Mouse (Mus musculus): ENCODE results near the gene Defb22.
A peak's percentile ranks its signal among the peaks of the same experiment; 100 is the strongest.

Defb22 gene

DNA sequence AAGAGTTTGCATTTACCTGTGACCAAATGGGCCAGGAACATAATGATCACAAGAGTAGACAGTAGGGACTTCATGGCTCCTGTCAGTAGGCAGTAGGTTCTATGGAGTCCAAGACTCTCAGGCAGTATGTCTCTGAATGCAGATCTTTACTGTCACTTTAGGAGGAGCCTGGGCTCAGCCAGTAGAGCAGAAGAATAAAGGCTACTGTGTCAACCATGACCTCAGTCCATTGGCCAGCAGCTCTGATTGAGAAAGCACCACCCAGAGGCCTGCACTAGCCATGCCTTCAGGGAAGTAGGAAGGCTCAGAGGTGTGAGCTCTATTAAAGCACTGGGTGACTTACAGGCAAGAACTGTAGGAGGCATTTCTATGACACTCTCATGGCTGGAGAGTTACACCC lies at the start of gene Defb22:
Gene Defb22 (minus strand): TSS at position 101 of the 400 bp plus-strand sequence.
- peak; percentile 8 for DNase-seq (ENCODE audit: low spot score)

DNA sequence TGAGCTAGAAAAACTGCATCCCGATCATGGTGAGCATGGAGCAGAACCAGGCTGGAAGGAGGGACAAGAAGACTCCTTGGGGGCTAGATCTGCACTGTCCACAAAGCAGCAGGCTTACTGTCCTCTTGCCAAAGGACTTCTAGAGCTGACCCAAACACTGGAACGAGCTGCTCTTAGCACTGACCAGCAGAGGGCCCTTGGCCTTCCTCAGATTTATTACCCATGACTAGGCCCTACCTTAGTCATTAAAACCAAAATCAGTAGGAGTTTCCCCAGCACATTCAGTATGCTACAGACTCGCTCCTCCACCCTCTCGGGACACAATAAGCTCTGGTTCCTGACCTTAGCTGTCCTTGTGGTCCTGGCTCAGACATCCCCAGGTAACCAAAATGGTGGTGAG lies 28.0 kb upstream of the Defb22 start, which contains the start of gene Defb28:
Gene Defb28 (plus strand): TSS at position 275 of the 400 bp plus-strand sequence.
- DNase-seq (ENCODE audit: low spot score) = no peak

DNA sequence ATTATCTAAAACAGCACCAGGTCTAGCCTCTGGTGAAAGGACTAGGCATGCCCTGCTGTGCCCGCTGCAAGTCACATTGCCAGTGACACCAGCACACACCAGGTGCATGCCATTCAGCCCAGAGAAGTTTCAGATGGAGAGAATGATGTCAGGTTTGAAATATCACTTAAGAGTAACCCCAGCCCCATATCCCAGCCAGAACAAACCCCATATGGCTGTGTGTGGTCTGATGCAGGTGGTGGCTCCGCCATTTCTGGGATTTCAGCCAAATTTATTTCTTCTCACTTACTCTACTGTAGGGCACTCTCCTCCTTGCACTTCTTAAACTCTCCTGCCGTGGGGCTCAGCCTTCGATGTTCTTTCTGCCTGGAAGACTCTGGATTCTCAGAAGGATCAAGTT lies 26.1 kb upstream of the Defb22 start:
- no peak for DNase-seq (ENCODE audit: low spot score)

DNA sequence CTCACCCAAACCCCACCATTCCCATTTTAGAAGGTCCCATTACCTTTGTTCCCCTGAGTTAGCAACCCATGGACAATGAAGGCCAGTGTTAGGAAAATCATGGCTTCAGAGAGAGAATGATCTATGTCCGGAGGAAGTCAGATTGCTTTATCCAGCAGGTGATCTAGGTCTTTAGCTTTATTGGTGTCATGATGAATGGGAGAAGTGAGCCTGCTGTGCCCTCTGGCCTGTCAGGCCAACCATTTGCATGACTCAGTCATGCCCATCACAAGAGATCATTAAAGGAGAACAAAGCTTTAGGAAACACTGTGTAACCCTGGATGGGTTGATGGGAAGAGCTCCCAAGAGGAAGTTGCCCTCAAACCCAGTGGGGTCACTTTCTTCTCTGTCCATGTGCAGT lies 21.7 kb upstream of the Defb22 start, which contains the start of gene Defb26:
Gene Defb26 (minus strand): TSS at position 101 of the 400 bp plus-strand sequence.
- no peak for DNase-seq (ENCODE audit: low spot score)

DNA sequence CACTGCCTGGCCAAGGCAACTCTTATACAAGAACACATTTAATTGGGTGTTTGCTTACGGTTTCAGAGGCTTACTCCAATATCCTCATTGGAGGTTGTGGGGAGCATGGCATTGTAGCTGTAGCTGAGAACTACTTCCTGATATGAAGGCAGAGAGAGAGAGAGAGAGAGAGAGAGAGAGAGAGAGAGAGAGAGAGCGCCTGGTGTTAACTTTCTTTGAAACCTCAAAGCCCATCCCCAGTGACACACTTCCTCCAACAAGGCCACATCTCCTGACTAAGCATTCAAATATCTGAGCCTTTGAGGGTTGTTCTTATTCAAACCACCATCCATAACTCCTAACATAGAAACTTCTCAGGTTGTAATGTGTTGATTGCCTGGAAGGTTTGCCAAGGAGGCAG lies 14.0 kb upstream of the Defb22 start:
- no peak for DNase-seq (ENCODE audit: low spot score)

DNA sequence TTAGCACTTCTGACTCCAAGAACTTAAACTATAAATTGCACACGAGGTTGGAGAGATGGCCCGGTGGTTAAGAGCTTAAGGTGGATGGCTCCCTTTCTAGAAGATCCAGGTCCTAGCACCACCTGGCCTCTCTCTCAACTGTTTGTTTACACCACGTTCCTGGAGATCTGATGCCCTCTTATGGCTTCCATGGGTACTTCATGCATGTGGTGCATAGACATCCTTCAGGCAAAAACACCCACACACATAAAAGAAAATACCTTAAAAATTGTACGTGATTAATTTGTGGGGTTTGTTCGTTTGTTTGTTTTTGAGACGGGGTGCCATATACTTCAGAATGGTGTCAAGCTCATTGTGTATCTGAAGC lies 10.9 kb upstream of the Defb22 start:
- DNase-seq (ENCODE audit: low spot score) = no peak

DNA sequence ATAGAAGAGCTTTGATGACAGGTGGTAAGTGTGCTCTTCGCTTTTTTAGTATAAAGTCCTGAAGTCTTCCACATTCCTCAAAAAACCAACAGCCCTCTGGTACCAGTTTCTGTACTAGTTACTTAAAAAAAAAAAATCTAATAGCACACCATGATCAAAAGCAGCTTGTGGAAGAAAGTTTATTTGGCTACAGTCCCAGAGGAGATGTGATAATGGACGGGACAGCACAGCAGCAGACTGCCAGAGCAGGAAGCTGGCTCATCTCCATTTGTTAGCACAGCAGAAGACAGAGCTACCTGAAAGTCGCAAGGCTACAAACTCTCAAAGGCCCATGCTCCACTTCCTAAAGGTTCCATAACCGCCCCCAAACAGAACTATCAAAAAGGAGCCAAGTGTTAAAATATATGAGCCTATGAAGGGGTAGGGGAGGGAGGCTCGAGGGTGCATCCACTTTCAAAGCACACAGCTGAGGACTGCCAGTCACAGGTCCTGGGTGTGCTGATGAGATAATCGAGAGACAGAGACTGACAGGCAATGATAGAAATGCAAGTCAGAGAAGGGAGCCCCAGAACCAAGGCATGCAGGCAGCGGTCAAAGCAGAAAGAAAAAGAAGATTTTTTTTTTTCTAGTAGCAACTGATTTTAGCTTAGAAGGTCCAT lies 10.4 kb upstream of the Defb22 start:
- DNase-seq (ENCODE audit: low spot score) = peak; percentile 9

DNA sequence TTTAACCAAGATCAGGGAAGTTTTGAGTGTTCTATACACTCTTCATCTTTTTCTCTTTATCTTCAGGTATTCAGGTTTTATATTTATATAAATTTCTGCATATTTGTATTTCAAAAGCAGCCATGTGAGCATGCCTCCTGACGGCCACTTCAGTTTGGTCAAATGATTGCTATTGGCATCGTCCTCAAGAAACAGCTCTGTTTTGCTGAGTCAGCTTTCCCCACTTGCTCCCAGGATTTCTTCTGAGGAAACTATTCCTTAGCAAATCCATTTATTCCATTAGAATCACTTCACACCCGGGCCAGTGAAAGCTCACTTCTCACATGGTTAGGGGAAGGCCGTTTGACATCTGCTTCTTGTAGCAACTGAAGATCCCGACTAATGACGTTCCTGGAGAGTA lies 8.1 kb upstream of the Defb22 start:
- DNase-seq (ENCODE audit: low spot score) = no peak

DNA sequence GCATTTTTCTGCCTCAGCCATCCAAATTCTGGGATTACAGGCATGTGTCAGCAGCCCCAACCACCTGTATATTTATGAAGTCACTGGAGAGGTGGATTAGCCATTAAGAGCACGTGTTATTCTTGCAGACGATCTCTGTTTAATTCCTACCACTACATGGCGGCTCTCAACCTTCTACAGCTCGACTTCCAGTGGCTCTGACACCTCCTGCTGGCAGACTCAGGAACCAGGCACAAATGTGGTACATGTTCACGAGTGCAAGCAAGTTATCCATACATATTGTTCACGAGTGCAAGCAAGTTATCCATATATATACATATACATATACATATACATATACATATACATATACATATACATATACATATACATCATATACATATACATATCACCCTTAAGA lies 3.2 kb upstream of the Defb22 start:
- DNase-seq (ENCODE audit: low spot score) = no peak

DNA sequence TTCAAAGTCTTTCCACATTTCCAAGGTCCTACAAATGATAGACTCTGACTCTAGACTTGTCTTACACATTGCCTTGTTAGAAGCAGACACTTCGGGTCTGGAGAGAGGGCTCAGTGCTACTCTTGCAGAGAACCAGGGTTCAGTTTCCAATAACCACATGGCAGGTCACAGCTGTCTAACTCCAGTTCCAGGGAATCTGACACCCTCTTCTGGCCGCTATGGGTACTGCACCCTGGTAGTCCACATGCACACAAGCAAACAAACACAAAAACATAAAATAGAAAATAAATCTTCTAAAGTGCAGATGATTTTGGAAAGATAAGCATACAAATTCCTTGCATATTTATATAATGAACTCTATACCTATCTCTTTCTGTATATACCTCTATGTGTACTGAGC lies 2.9 kb downstream of the Defb22 start:
- no peak for DNase-seq (ENCODE audit: low spot score)

DNA sequence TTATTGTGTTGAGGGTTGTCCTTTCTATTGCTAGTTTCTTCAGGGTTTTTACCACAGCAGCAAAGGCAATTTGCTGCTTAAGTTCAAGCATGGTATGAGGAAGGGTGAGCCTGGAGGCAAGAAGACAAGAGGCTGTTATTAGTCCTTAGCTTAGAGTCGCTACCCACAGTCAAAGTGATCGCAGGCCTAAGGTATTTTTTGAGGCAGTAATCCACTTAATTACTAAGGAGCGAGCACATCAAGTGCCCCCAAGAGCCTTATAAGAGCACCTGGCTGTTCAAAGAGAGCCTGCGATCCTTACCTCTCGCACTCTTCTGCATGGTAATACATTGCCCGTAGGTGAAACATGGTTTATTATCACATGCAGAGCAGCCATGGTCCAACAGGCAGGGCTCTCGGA lies 8.2 kb downstream of the Defb22 start:
- no peak for DNase-seq (ENCODE audit: low spot score)

DNA sequence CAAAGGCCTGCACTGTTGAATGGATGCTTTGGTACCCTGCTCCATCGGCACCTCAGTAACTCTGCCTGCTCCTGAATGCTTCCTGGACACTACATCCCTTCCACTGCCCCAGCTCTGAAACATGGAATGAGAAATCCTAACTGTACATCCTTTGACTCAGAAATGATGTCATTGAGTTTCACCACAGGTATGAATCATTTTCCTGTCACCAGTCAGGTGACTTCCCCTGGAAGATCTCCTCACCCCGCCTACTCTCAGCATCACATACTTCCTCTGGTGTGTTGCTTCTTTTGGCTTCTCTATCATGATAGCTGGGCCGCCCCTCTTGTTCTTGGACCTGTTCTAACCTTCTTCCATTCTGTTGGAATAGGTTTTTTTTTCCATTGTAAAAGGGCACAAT lies 9.1 kb downstream of the Defb22 start:
- no peak for DNase-seq (ENCODE audit: low spot score)

DNA sequence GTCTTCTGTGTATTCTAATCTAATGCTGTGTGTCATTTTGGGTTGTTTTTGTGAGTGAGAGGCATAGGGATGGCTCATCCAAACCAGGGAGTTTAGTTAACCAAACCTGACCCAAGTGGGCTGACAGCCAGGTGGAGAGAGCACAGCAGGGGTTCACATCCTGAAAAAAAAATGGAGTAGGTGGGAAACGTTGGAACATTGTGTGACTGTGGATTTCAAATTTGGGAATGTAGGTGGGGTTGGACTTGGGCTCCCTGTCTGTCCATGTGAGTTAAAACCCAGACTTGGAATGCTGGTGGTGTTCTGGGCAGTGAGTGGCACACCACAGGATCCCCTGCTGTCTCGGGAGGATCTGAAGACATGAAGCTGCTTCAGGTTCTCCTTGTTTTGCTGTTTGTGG lies 13.2 kb downstream of the Defb22 start, which contains the start of gene Defb20:
Gene Defb20 (plus strand): TSS at position 301 of the 400 bp plus-strand sequence.
- no peak for DNase-seq (ENCODE audit: low spot score)

DNA sequence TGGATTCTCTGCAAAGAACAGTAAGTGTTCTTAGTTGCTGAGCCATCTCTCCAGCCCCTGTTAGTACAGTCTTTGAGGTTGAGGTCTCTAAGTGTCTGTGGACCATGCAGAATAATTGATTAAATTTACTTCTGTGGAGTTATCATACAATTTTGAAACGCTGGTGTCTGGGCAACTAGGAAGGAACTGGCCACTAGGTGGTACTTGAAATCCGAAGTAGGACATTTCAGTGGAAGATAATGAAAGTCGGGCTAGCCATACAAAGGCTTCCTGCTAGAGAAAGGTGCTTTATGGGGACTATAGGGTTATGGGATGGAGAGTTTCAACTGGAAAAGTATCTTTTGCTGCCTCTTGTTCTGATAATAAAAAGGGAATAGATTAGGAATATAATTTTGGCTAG lies 17.5 kb downstream of the Defb22 start:
- no peak for DNase-seq (ENCODE audit: low spot score)

DNA sequence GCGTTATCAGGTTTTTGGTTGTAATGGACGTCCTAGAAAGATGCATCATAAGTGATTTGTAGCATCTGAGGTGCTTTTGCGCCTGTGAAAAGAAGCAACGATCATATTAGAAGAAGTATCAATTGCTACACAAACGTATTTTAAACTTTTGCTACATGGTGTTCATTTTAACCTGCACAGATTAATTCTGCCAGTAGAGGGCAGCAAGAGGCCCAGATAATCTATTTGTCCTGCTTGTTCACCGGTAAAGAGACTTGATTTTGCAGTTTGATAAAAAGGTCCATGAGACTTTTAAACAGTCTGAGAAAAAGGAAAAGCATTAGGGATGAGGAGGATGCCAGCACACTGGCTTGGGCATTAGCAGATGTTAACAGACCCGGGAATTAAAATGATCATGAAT lies 19.0 kb downstream of the Defb22 start:
- peak; percentile 68 for DNase-seq (ENCODE audit: low spot score)

DNA sequence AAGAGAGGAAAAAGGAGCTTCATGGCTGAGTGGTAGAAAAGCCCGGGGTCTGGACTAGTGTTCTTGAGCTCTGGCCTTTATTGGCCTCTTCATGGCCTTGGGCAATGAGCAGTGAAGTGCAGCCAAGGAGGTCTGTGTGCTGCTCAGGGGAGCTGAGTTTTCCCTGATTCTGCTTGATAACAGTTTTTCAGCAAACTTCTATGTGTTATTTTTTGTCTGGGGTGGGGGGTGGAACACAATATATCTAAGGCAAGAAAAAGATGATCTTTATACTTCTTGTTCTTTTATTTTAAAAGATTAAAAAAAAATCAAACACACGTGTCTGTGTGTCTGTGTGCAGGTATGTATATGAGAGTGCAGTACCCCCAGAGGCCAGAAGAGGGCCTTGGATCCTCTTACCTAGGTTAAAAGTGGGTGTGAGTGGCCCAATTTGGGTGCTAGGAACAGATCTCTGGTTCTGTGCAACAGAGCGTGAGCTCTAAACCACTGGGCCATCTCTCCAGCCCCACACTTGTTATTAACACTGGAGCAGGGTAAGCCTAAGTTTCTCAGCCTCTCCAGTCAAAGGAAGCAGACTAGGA lies 25.3 kb downstream of the Defb22 start, which contains the start of gene Defb23:
Gene Defb23 (minus strand): TSS at position 51 of the 581 bp plus-strand sequence.
- no peak for DNase-seq (ENCODE audit: low spot score)

DNA sequence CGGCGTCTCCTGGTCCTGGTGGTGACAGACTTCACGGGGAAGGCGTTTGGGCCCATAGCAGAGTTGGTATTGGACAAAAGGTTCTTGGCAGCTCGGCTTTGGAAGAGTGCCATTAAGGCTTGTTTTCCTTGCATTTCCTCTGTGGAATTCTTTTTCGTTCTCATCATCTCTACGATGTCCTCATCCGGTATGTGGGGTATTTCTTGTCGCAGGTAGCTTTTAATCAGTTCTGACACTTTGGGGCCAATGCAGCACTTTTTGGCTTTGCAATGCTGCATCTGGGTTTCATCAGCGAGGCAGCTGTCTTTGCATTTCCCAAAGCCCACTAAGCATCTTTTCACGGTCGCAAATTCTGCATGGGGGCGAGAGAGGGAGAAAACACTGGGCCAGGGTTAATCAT lies 30.7 kb downstream of the Defb22 start:
- no peak for DNase-seq (ENCODE audit: low spot score)

DNA sequence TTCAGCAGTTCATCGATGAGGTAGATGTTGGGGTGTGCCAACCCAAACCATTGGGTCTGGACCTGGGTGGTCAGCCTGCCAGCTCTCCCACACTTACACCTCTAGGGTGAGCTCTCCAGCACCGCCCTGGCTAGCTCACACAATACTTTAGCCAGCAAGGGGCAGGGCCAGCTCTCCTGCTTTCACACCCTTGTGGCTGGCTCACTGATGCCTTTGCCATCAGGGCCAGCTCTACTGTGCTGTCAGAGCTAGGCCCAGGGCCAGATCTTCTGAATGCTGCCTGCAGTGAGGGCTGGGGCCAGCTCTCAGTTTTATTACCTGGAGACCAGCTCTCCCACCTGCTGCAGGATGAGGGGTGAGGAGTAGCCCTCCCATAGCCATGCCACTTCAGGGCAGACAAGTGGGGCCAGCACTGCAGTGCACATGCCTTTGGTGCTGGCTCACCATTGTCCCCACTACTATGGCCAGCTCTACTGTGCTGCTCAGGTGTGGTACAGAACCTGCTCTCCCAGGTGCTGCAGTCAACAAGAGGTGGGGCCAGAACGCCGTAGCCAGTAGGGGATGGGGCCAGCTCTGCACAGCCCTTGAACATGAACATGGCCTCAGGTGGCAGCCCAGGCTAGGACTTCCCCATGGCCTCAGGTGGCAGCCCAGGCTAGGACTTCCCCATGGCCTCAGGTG lies 37.7 kb downstream of the Defb22 start:
- DNase-seq (ENCODE audit: low spot score) = no peak

DNA sequence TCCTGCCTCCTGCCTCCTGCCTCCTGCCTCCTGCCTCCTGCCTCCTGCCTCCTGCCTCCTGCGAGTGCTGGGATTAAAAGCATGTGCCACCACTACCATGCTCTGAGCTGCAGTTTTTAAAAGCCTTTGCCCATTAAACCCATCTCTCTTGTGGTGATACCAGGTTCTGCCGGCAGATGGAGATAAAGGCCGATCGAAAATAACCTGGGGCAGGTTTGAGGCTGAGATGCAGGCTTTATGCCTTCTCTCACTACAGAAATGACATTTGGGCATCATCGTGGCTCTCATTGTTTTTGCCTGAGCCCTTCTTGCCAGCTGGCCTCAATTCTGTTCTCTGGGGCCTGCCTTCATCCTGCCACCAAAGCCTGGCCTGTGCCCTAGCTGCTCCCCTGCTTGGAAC lies 39.7 kb downstream of the Defb22 start:
- peak; percentile 47 for DNase-seq (ENCODE audit: low spot score)

DNA sequence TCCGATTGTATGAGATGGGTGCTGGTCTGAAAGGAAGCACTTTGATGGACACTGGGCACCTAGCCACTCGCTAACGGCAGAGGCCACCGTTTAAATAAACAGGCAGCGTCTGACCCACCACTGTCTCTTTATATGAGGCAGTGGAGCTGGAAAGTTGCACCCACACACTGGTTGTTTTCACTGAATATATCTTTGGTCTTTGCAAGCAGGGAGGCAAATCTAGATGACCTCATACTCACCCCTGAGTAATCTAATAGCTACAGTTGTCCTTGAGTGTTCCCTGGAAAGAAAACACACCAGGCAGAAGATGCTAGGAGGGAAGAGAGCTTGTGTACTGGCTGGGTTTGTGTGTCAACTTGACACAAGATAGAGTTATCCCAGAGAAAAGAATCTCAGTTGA lies 42.5 kb downstream of the Defb22 start:
- no peak for DNase-seq (ENCODE audit: low spot score)

DNA sequence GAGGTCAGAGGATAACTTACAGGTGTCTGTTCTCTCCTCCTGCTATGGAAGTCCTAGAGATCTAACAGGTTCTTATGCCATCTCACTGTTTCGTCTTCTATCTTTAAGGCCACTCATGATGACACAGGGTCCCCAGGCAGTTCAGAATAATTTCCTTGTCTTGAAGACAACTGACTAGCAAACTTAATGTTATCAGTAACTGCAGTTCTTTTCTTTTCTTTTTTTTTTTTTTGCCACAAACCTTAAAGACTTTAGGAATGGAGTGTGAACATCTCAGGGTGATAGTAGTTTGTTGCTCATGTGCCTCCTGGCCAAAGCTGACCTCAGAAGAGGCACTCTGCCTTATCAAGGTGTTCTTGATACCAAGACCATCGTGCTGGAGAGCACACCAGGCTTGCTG lies 43.3 kb downstream of the Defb22 start:
- no peak for DNase-seq (ENCODE audit: low spot score)

DNA sequence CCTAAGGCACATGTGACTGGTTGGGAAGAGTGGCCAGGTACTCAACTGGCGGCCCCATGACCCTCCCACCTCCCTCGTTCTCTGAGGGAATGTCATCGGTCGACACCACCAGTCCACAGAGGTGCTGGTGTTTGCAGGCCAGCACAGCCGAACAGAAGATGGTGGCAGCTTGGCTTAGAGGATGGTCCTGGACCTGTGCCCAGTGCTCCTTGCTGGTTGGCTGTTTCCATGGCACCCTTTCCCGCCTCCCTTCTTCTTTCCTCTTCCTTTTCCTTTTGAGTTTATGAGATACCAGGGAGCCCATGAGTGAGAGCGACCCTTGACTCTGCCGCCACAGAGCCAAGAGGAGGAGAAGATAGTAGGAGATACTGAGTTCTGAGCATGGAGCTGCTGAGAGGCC lies 46.7 kb downstream of the Defb22 start:
- no peak for DNase-seq (ENCODE audit: low spot score)

DNA sequence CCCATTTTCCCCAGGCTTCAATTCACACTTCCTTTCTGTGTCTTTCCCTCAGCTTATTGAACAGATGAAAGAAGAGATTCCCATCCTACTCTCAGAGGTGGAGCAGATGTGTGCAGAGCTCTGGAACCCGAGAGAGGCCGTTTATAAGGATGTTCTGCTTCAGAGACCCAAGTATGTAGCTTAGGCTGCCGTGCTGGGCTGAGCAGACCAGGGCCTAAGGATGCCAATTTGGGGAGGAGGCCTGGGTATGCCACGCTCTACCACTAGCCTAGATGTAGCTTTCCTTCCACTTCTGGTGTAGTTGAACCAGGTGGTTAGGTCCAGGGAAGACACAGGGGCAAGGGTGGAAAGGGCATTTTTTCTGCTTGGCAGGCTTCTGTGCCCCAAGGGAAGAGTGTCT lies 47.6 kb downstream of the Defb22 start:
- no peak for DNase-seq (ENCODE audit: low spot score)

Measured in adipocyte (in vitro differentiated cells).